Mouse (Mus musculus): ENCODE measurements around the gene Fcgr1.
"Not testable (repeated sequence)": the region's sequence is repeated elsewhere in the genome, so short reads cannot be mapped to it uniquely, and the experiment has no call there.

GRCm38 (mm10) chr3:96342100-96342499, 48.3 kb upstream of the Fcgr1 start:
- TF ChIP-seq USF1 (IDR thresholded peaks at IDR 0.05; ENCODE audit: low read depth); REST (IDR thresholded peaks at IDR 0.05; ENCODE audit: insufficient read depth, insufficient read length); TCF12 (IDR thresholded peaks at IDR 0.05; ENCODE audit: insufficient read depth, poor library complexity, severe bottlenecking); POLR2A (IDR thresholded peaks at IDR 0.05; ENCODE audit: insufficient read length, low read depth); CEBPB (IDR thresholded peaks at IDR 0.05; ENCODE audit: insufficient read depth, poor library complexity, severe bottlenecking); E2F4 (IDR thresholded peaks at IDR 0.05; ENCODE audit: insufficient read depth); POLR2AphosphoS2 (IDR thresholded peaks at IDR 0.05; ENCODE audit: insufficient read length, low read depth): not testable (repeated sequence)
